Mouse (Mus musculus) embryonic facial prominence, embryonic 15.5 days (tissue): ENCODE results near the gene Rangrf. TPM values are rescaled to one million over a fixed set of nuclear protein-coding genes. Genes with fewer than 3 reads are reported as not detected.
"Not testable (repeated sequence)": the region's sequence is repeated elsewhere in the genome, so short reads cannot be mapped to it uniquely, and the experiment has no call there.

Experiments used
- ATAC-seq: fragments of 200-750 bp; cut with Nextera tagmentation; 2 replicates; pipeline ENCODE4 v1.8.0; 2017; ENCODE audit warnings: low read depth, moderate TSS enrichment; ENCODE audit not compliant: insufficient number of reproducible peaks, low FRiP score, low TSS enrichment
- H3K27ac ChIP-seq: fragments of 300-500 bp; sonication (generic); replicated peaks from 2 replicates; pipeline ENCODE4 v1.5.1; 2015; ENCODE audit warnings: mild to moderate bottlenecking, inconsistent platforms
- H3K27me3 ChIP-seq: fragments of 300-500 bp; sonication (generic); 2 replicates; pipeline ENCODE4 v1.6.1; 2015; ENCODE audit warnings: inconsistent platforms
- H3K36me3 ChIP-seq: fragments of 300-500 bp; sonication (generic); 2 replicates; pipeline ENCODE4 v1.6.1; 2015; ENCODE audit warnings: mild to moderate bottlenecking, inconsistent platforms
- H3K4me1 ChIP-seq: fragments of 300-500 bp; sonication (generic); 2 replicates; pipeline ENCODE4 v1.6.1; 2015; ENCODE audit warnings: inconsistent platforms
- H3K4me2 ChIP-seq: fragments of 300-500 bp; sonication (generic); replicated peaks from 2 replicates; pipeline ENCODE4 v1.6.1; 2015; ENCODE audit warnings: mild to moderate bottlenecking, inconsistent platforms
- H3K4me3 ChIP-seq: fragments of 300-500 bp; sonication (generic); replicated peaks from 2 replicates; pipeline ENCODE4 v1.5.1; 2015; ENCODE audit warnings: mild to moderate bottlenecking, inconsistent platforms
- H3K9ac ChIP-seq: fragments of 300-500 bp; sonication (generic); 2 replicates; pipeline ENCODE4 v1.6.1; 2015; ENCODE audit warnings: inconsistent platforms
- H3K9me3 ChIP-seq: fragments of 300-500 bp; sonication (generic); replicated peaks from 2 replicates; pipeline ENCODE4 v1.6.1; 2016; ENCODE audit warnings: inconsistent platforms
- WGBS: fragments of 180-500 bp; shearing (Covaris S2); methylation state at CpG from one replicate; pipeline ENCODE4 v1.1.7; 2015; 5-methylcytosine and 5-hydroxymethylcytosine counted together
- polyA plus RNA-seq: library from polyadenylated mRNA; unstranded; fragments of >200 nt; fragmentation: Nextera tagmentation; extraction: Ambion mirVana; gene quantifications from 2 replicates; pipeline ENCODE4 v1.2.1, GENCODE M21; 2015

Gene Rangrf
- polyA plus RNA-seq = 49.5 and 52.3 TPM in 2 replicates

GRCm38 (mm10) chr11:68975085-68975484 is at the start of gene Rangrf:
Gene Rangrf, minus strand, starts transcription at chr11:68975185.
- H3K4me1 ChIP-seq = peaks cover 12% of the 10 kb centered on the region
- ATAC-seq = no peak
- 76% methylated on average over 7 of the region's 7 CpGs for WGBS
- H3K27ac ChIP-seq = no peak within 1 kb of the TSS
- H3K9ac ChIP-seq = no peak within 1 kb of the TSS
- H3K4me3 ChIP-seq = peak within 1 kb of the TSS; percentile 51
- no peaks in the 10 kb centered on the region for H3K36me3 ChIP-seq
- no peaks in the 10 kb centered on the region for H3K27me3 ChIP-seq
- peak within 1 kb of the TSS; percentile 72 for H3K4me2 ChIP-seq
- H3K9me3 ChIP-seq = no peaks in the 10 kb centered on the region

DNA sequence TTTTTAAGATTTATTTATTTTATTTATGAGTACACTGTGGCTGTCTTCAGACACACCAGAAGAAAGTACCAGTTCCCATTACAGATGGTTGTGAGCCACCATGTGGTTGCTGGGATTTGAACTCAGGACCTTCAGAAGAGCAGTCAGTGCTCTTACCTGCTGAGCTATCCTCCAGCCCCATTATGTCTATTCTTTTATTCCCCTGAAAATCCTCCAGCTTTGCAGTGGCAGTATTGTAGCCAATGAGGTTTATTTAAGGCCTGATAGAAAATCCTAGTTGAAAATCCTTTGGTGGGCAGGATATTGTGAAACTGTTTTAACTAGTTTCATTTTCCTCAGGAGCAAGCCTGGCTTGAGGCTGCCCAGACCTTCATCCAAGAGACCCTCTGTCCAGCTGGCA is 45.7 kb upstream of the Rangrf start:
- no peak overlapping the region for H3K27ac ChIP-seq
- no peak overlapping the region for H3K4me3 ChIP-seq
- peaks cover 41% of the 10 kb centered on the region for H3K36me3 ChIP-seq
- no peaks in the 10 kb centered on the region for H3K9me3 ChIP-seq
- H3K9ac ChIP-seq = no peak overlapping the region
- no peaks in the 10 kb centered on the region for H3K27me3 ChIP-seq
- peaks cover 7% of the 10 kb centered on the region for H3K4me1 ChIP-seq
- no peak overlapping the region for H3K4me2 ChIP-seq
- ATAC-seq = no peak

GRCm38 (mm10) chr11:69016755-69017154 is 41.8 kb upstream of the Rangrf start:
- Histone ChIP-seq H3K4me3 (peak overlapping the region; percentile 69), H3K4me2 (peak overlapping the region; percentile 55), H3K27ac (peak overlapping the region; percentile 96), H3K9me3 (no peaks in the 10 kb centered on the region), H3K27me3 (no peaks in the 10 kb centered on the region), H3K9ac (0 out of 2 replicates have a peak overlapping the region, but pooled peaks have one; percentile 52), H3K36me3 (peaks cover 2% of the 10 kb centered on the region), H3K4me1 (peaks cover 14% of the 10 kb centered on the region)
- 58% methylated on average over 3 of the region's 3 CpGs for WGBS
- ATAC-seq = no peak

DNA sequence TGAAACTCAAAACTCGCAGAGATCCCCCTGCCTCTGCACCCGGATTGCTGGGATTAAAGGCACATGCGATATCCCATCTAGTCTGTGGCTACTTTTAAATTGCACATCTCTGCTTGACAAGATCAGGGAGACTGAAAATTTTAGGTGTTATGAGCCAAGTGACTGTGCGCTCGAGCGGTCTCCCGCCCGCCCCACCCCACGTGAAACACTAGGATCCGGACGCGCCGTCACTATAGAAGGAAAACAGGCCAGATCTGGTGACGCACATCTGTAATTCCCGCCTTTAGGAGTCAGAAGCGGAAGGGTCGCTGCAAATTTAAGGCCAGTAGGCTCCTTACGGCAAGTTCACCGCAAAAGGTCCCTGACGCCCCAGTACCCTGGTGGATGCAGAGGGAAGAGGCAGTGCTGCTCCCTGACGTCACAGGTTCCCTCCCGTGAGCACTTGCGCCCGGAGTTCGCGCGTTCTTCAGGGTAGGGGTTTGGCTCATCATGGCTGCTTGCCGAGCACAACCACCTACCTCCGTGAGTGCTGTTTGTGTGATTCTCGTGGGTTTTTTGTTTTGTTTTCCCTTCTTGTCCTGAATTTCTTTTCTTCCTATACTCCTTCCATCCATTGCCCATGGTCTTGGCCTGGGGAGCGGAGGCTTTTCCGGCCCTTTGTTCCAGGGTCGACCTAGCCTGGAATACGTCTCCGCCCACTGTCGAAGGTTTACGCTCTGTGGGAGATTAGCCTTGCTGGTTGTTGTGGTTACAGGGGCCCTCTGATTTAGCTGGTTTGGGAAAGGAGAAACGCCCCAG is 40.9 kb upstream of the Rangrf start, which contains the start of gene Ctc1:
Gene Ctc1 (plus strand): TSS at position 268 of the 798 bp plus-strand sequence.
- peak within 1 kb of the TSS; percentile 52 for H3K9ac ChIP-seq
- peak within 1 kb of the TSS; percentile 55 for H3K4me2 ChIP-seq
- no peaks in the 10 kb centered on the region for H3K27me3 ChIP-seq
- peaks cover 22% of the 10 kb centered on the region for H3K4me1 ChIP-seq
- H3K9me3 ChIP-seq = no peaks in the 10 kb centered on the region
- 2% methylated on average over 38 of the region's 38 CpGs for WGBS
- ATAC-seq = peak; percentile 93
- no peaks in the 10 kb centered on the region for H3K36me3 ChIP-seq
- H3K4me3 ChIP-seq = peak within 1 kb of the TSS; percentile 69
- peak within 1 kb of the TSS; percentile 96 for H3K27ac ChIP-seq

DNA sequence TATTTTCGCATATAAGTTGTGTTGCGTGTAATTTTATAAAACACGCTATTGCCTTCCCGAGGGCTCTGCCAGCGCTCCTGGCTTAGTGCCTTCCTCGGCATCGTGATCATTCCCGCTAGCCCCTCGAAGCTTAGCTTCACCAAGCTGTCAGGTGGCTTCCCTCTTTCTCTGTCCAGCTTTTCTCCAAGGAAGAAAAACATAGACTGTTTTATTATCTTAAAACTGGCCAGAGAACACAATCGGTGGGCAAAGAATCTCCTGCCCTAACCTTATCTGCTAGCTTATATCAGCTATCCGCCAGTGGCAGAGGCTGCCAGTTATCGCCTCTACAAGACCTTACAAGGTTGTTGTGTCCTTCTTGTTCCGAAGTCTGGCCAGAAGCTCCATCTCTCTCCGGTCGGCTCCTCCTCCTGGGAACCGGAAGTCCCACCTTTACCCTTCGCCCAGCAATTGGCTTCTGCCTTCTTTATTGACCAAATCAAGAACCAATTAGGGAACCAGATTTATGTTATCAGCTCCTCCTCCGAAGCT is 37.2 kb upstream of the Rangrf start:
- 1% methylated on average over 18 of the region's 18 CpGs for WGBS
- Histone ChIP-seq H3K4me2 (peak overlapping the region; percentile 82), H3K4me3 (peak overlapping the region; percentile 57), H3K9ac (peak overlapping the region; percentile 66), H3K4me1 (peaks cover 33% of the 10 kb centered on the region), H3K36me3 (no peaks in the 10 kb centered on the region), H3K9me3 (no peaks in the 10 kb centered on the region), H3K27ac (peak overlapping the region; percentile 87), H3K27me3 (no peaks in the 10 kb centered on the region)
- peak; percentile 36; the same call in 1 of the 2 replicates for ATAC-seq

GRCm38 (mm10) chr11:69011445-69011844 is 36.5 kb upstream of the Rangrf start:
- H3K9ac ChIP-seq, ATAC-seq, H3K27me3 ChIP-seq, H3K9me3 ChIP-seq, H3K27ac ChIP-seq, H3K36me3 ChIP-seq: not testable (repeated sequence)
- peak overlapping the region; percentile 57 for H3K4me3 ChIP-seq
- peak overlapping the region; percentile 82 for H3K4me2 ChIP-seq
- H3K4me1 ChIP-seq = peaks cover 30% of the 10 kb centered on the region
- 66% methylated on average over 2 of the region's 2 CpGs for WGBS

- WGBS = 88% methylated on average over 15 of the region's 15 CpGs
- H3K9ac ChIP-seq = no peak overlapping the region
- H3K27me3 ChIP-seq = no peaks in the 10 kb centered on the region
- no peaks in the 10 kb centered on the region for H3K36me3 ChIP-seq
- H3K4me2 ChIP-seq = no peak overlapping the region
- peaks cover 30% of the 10 kb centered on the region for H3K4me1 ChIP-seq
- ATAC-seq = no peak
- H3K27ac ChIP-seq = no peak overlapping the region
- H3K9me3 ChIP-seq = no peaks in the 10 kb centered on the region
- H3K4me3 ChIP-seq = no peak overlapping the region
Observed at GRCm38 (mm10) chr11:69010400-69011323, 35.7 kb upstream of the Rangrf start.

DNA sequence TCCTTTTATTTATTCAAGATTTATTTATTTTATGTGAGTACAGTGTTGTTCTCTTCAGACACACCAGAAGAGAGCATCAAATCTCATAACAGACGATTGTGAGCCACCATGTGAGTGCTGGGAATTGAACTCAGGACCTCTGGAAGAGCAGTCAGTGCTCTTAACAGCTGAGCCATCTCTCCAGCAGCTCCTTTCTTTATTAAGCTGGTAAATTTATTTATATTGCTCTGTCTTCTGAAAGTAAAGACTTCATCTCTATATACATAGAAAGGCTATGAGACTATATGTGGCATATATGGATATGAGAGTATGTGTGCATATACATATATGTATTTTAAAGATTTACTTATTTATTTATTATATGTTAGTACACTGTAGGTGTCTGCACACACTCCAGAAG is 34.5 kb upstream of the Rangrf start:
- peaks cover 25% of the 10 kb centered on the region for H3K4me1 ChIP-seq
- H3K27ac ChIP-seq = no peak overlapping the region
- no peak for ATAC-seq
- H3K4me3 ChIP-seq = no peak overlapping the region
- H3K27me3 ChIP-seq = no peaks in the 10 kb centered on the region
- no peaks in the 10 kb centered on the region for H3K9me3 ChIP-seq
- no peak overlapping the region for H3K9ac ChIP-seq
- WGBS = 75% methylated on average over 1 of the region's 1 CpGs
- H3K36me3 ChIP-seq = no peaks in the 10 kb centered on the region
- H3K4me2 ChIP-seq = no peak overlapping the region

DNA sequence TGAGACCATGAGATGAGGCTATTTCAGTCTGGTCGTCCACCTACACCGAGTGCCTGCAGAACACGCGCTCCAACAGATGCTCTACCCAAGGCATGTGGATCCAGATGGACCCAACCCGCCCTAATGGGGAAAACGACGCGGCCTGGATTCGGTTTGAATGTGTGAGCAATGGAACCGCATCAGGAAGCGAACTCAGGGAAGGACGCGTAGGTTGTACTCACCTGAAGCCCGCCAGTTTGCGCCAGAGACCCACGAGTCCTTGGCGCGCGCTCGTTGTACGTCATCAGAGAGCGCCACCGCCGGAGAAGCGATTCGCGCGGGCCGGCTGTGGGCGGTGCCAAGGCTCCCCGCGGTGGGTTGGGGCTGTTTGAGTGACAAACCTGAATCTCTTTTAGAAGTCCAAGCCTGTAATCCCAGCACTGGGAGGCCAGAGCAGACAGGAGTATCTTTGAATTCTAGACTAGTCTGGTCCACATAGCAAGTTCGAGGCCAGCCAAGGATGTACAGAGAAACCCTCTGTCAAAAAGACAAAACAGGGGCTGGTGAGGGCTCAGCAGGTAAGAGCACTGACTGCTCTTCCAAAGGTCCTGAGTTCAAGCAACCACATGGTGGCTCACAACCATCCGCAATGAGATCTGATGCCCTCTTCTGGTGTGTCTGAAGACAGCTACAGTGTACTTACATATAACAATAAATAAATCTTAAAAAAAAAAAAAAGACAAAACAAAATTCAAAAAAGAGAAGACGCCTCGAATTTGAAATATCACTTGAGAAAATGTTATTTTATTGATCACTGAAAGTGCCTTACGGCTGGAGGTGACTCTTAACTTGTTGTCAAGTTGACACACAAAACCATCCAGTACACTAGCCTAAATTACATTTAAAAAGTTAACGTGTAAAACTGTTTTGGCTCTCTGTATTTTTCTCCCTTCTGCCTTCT is 33.5 kb upstream of the Rangrf start, which contains the start of gene Pfas:
Gene Pfas (minus strand): TSS at position 279 of the 940 bp plus-strand sequence.
- Histone ChIP-seq H3K36me3 (no peaks in the 10 kb centered on the region), H3K4me3 (peak within 1 kb of the TSS; percentile 84), H3K27ac (peak within 1 kb of the TSS; percentile 71; the same call in 1 of the 2 replicates), H3K9me3 (no peaks in the 10 kb centered on the region), H3K4me1 (peaks cover 25% of the 10 kb centered on the region), H3K4me2 (peak within 1 kb of the TSS; percentile 60), H3K27me3 (no peaks in the 10 kb centered on the region), H3K9ac (peak within 1 kb of the TSS; percentile 65)
- ATAC-seq = peak; percentile 86
- WGBS = 10% methylated on average over 38 of the region's 38 CpGs

- not testable (repeated sequence) for H3K4me3 ChIP-seq, H3K9me3 ChIP-seq, H3K9ac ChIP-seq, H3K27ac ChIP-seq, ATAC-seq, H3K4me2 ChIP-seq, H3K27me3 ChIP-seq
- H3K4me1 ChIP-seq = peaks cover 21% of the 10 kb centered on the region
- peaks cover 16% of the 10 kb centered on the region for H3K36me3 ChIP-seq
Observed at GRCm38 (mm10) chr11:69006575-69006974, 31.6 kb upstream of the Rangrf start.
